ENCODE assay signal across 8 mouse cellular contexts in the genomic region with DNA sequence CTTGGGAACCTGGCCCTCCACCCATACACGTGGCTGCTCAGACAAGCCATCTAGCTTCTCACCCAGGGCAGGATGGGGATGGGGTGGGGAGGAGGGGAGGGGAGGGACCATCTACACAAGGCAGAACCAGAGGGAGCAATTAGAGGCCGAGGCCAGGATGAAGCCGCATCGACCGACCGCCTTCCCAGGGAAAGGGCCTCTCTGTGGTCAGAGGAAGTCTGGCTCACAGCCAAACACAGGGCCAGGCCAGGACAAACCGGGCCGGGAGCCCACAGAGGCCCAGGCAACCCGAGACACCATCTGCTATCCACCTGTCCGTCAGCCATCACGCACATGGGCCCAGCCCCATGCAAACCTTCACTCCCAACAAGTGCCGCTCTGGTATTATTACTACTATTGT. TPM values are rescaled to one million over a fixed set of nuclear protein-coding genes. Genes with fewer than 3 reads are reported as not detected.
DNase-seq lines count a peak whose midpoint lies in the region; ATAC-seq and TF ChIP-seq lines count a peak whose summit lies in the region.

No protein-coding gene starts in this region.

- H3K4me3 ChIP-seq in heart, adult 2 months: no peak overlapping the region
- no peak overlapping the region for H3K4me3 ChIP-seq in lung, embryonic 16.5 days (ENCODE audit: low read length)

- peak overlapping the region; percentile 4; the same call in 1 of the 2 replicates for H3K9ac ChIP-seq in heart, adult 2 months (ENCODE audit: low read depth, low read length)
- peak overlapping the region; percentile 53 for H3K9ac ChIP-seq in lung, embryonic 16.5 days (ENCODE audit: low read length)

- peak; percentile 56 for DNase-seq in urinary bladder, postnatal 25 days (ENCODE audit: low spot score)
- DNase-seq in urinary bladder, adult 2 months (ENCODE audit: low spot score): no peak
- peak; percentile 75 for DNase-seq in embryo, embryonic 9.5 days (ENCODE audit: extremely low spot score)
- DNase-seq in heart, adult 2 months: peak; percentile 84 to 88
- peak; percentile 83 for DNase-seq in kidney, adult 18-20 months
- peak; percentile 66 for DNase-seq in right cerebral cortex, postnatal 4 days

- ATAC-seq in lung, embryonic 16.5 days (ENCODE audit: low read depth): peak; percentile 61
- ATAC-seq in frontal cortex, adult (ENCODE audit: low TSS enrichment): no peak

- intact Hi-C loops in heart, adult 2 months (cut with DNase I): loop anchor here (2.0 kb wide), 1 partner anchor 18 kb away; no protein-coding TSS in a partner anchor

- TF ChIP-seq EP300 in heart, adult 2 months (IDR thresholded peaks at IDR 0.05; ENCODE audit: insufficient read depth, low read depth, low read length): peak; percentile 71; the same call in 1 of the 2 replicates

- H3K36me3 ChIP-seq in heart, adult 2 months (ENCODE audit: control insufficient read depth, insufficient read depth, low read length): peaks cover 2% of the 10 kb centered on the region
- no peaks in the 10 kb centered on the region for H3K36me3 ChIP-seq in lung, embryonic 16.5 days (ENCODE audit: control insufficient read depth, insufficient read depth, low read length)

- H3K79me2 ChIP-seq in heart, adult 2 months (replicated peaks; ENCODE audit: control insufficient read depth, insufficient read depth, low read length): peaks cover 16% of the 10 kb centered on the region

- WGBS in heart, adult 2 months: 5% methylated on average over 12 of the region's 12 CpGs
- 5% methylated on average over 12 of the region's 12 CpGs for WGBS in lung, embryonic 16.5 days

- H3K9me3 ChIP-seq in lung, embryonic 16.5 days (ENCODE audit: control insufficient read depth, low read length): no peaks in the 10 kb centered on the region

- TF ChIP-seq POLR2A in heart, adult 2 months (IDR thresholded peaks at IDR 0.05; ENCODE audit: insufficient read depth, low read depth, low read length): no peak

- peak overlapping the region; percentile 45 for H3K4me2 ChIP-seq in lung, embryonic 16.5 days (ENCODE audit: low read depth, low read length)

- no peak for TF ChIP-seq CTCF in heart, adult 2 months (IDR thresholded peaks at IDR 0.05)

- H3K4me1 ChIP-seq in heart, adult 2 months (ENCODE audit: control insufficient read depth, insufficient read depth, low read length): peaks cover 44% of the 10 kb centered on the region
- peaks cover 58% of the 10 kb centered on the region for H3K4me1 ChIP-seq in lung, embryonic 16.5 days (replicated peaks; ENCODE audit: control insufficient read depth, insufficient read depth, low read length)

- H3K27me3 ChIP-seq in heart, adult 2 months (ENCODE audit: control insufficient read depth, insufficient read depth, low read length): no peaks in the 10 kb centered on the region
- no peaks in the 10 kb centered on the region for H3K27me3 ChIP-seq in lung, embryonic 16.5 days (ENCODE audit: control insufficient read depth, insufficient read depth, low read depth, low read length)

- H3K27ac ChIP-seq in heart, adult 2 months: peak overlapping the region; percentile 69
- peak overlapping the region; percentile 68 for H3K27ac ChIP-seq in lung, embryonic 16.5 days (ENCODE audit: low read length)

RNA-seq across cellular contexts. Expression of a gene that starts 19.7 kb away (rescaled TPM):
- polyA plus RNA-seq in urinary bladder, adult 2 months (2012; rRNA removed): 24.5 and 61.9 TPM in 2 replicates
- 10 to 100 TPM; 73.5 to 77.5 TPM for total RNA-seq in heart, adult 2 months (2021)
- 27.9 and 39.1 TPM in 2 replicates for polyA plus RNA-seq in heart, adult 2 months (2012; rRNA removed)
- polyA plus RNA-seq in lung, embryonic 16.5 days (2015; fragmentation: Nextera tagmentation; extraction: Ambion mirVana): 20.3 and 27.3 TPM in 2 replicates
